Mouse (Mus musculus) myocyte (in vitro differentiated cells): Measurements from ENCODE around the gene Rbfox1.

ENCODE experiments used
- CEBPB ChIP-seq: IDR thresholded peaks from 2 replicates; pipeline ENCODE4 v1.6.1; 2011; ENCODE audit warnings: mild to moderate bottlenecking, moderate library complexity; ENCODE audit not compliant: poor library complexity, insufficient read depth, severe bottlenecking
- MAX ChIP-seq: IDR thresholded peaks from one replicate; pipeline ENCODE4 v1.6.1; 2011; ENCODE audit warnings: low read depth, mild to moderate bottlenecking, control low read depth
- MYOD1 ChIP-seq, 3 experiments: IDR thresholded peaks; one replicate each; pipeline ENCODE4 v1.6.1; 2011; ENCODE audit warnings: control low read depth in 2 of 3, low read depth in 2 of 3, mild to moderate bottlenecking in 2 of 3, moderate library complexity in 1 of 3; ENCODE audit not compliant: insufficient read length in 2 of 3, control insufficient read depth in 1 of 3
- POLR2A ChIP-seq: IDR thresholded peaks from one replicate; pipeline ENCODE4 v1.6.1; 2011; ENCODE audit warnings: low read depth, mild to moderate bottlenecking, control low read depth, moderate library complexity; ENCODE audit not compliant: insufficient read length
- POLR2AphosphoS2 ChIP-seq: IDR thresholded peaks from one replicate; pipeline ENCODE4 v1.6.1; 2011; ENCODE audit warnings: low read depth, control low read depth; ENCODE audit not compliant: insufficient read length
- SRF ChIP-seq: IDR thresholded peaks from one replicate; pipeline ENCODE4 v1.6.1; 2011; ENCODE audit warnings: low read depth; ENCODE audit not compliant: control insufficient read depth, insufficient read length
- TCF12 ChIP-seq: IDR thresholded peaks from one replicate; pipeline ENCODE4 v1.6.1; 2011; ENCODE audit warnings: mild to moderate bottlenecking, control low read depth; ENCODE audit not compliant: poor library complexity, insufficient read depth, severe bottlenecking
- USF1 ChIP-seq: IDR thresholded peaks from one replicate; pipeline ENCODE4 v1.6.1; 2011; ENCODE audit warnings: low read depth, mild to moderate bottlenecking, control low read depth, moderate library complexity

GRCm38 (mm10) chr16:6103713-6104112 is 218.6 kb downstream of the Rbfox1 start:
- TF ChIP-seq POLR2A (no peak), POLR2AphosphoS2 (no peak), TCF12 (no peak), SRF (no peak), CEBPB (no peak), USF1 (no peak), MAX (no peak), MYOD1 (IDR thresholded peaks at IDR 0.05; ENCODE audit: control insufficient read depth in 1 of 3, insufficient read length in 2 of 3, low read depth in 2 of 3) (no peak)
